Mouse (Mus musculus): ENCODE data around the gene Napepld.
"Not testable (repeated sequence)": the region's sequence is repeated elsewhere in the genome, so short reads cannot be mapped to it uniquely, and the experiment has no call there.

The Napepld gene

DNA sequence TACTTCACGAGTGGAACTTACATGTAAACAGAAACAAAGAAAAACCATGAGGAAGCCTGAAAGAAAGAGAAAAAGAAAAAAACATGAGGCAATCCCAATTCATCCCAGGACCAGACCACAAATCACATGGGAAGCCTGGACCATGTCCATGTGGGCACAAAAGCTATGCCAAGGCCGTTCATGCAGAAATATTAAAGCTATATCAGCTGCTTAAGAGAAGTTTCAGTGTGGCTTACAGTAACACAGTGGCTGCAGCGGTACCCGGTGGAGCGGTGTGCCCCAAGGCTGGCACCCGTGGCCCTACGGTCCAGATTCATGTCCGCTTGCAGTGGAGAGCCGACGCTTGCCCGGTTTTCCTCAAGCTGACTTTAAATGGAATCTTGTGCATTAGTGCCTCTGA, 38.1 kb downstream of the Napepld start:
- no peak for DNase-seq

DNA sequence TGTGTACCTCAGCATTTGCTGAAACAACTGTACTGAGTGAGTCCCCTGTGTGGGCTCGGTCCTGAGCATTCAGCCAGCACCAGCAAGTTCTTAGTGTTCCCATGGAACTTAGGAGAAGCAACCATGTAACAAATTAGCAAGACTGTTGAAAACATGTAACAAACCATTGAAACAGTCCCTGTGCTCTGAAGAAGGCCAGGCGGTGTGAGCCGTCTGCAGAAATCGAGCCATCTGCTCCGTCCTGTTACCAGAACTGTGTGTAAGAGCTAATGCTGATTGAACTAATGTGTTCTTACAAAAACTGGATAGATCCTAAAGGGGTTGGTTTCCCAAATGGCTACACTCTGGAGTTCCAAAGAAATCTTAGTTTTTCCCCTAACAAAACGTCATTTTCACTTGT, 40.3 kb downstream of the Napepld start:
- no peak for DNase-seq

DNA sequence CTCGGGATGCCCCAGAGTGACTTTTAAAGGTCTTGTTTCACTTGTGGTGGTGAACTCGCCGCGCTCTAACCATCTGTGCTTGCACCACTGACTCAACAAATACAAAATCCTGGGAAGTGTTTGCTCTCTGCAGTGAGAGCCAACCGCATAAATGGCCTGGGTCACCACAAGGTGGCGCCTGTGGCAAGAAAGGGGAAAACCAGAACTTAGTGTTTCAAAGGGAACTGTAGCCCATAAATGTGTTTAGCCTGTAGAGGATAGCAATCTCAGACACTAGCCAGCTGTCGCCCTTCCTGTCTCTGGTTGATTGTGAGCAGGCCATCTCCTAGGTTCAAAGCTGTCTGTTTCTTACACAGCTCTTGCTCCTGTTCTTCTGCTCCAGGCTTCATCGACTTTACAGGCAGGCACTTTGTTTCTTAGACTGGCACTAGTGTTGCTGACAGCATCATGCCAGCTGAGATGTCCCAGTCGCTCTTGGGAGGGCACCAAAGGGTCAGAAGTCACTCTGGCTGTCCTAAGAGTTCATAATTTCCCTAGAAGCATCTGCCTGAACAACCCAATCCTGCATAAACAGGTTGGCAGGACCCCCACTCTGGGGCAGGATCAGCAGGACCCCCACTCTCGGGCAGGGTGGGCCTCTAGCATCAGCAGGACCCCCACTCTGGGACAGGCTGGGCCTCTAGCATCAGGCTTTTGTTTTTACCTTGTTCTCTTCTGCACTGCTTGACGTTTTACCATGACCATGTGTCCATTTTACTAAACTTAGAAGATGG, 42.4 kb downstream of the Napepld start:
- peak; percentile 79 to 93 for DNase-seq

DNA sequence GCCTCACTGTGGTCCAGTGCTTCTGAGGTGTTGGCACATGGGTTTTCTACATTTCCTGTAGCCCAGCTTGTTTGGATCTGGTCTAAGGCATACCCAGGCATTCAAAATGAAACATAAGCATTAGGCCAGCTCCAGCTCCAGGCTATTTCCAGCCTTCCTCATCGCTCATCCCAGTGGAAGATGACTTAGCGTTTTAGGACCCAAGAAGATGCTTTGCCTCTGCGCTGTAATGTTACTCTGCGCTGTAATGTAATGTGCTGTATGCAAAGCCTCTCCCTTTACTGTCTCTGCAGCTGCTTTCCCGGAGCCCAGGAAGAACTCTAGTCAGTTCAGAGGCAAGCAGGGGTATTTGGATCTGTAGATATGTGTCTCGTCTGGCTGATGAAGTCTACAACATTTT, 43.2 kb downstream of the Napepld start:
- DNase-seq: no peak

DNA sequence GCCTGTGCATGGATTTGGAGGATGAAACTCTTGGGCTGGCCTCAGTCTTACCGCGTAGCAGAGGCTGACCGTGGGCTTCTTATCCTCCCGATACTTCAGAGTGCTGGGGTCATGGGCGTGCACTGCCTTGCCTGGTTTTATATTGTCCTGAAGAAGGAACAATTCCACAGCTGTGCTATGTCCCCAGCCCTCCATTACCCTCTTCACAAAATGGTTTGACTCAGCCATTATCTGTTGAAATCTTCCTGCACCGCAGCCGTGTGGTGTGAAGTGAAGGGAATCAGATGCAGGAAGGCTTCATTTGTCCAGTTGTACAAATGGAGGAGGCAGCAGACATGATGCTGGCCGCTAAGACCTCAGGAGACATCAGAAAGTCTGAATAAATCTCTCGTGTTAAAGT, 44.3 kb downstream of the Napepld start:
- no peak for DNase-seq

DNA sequence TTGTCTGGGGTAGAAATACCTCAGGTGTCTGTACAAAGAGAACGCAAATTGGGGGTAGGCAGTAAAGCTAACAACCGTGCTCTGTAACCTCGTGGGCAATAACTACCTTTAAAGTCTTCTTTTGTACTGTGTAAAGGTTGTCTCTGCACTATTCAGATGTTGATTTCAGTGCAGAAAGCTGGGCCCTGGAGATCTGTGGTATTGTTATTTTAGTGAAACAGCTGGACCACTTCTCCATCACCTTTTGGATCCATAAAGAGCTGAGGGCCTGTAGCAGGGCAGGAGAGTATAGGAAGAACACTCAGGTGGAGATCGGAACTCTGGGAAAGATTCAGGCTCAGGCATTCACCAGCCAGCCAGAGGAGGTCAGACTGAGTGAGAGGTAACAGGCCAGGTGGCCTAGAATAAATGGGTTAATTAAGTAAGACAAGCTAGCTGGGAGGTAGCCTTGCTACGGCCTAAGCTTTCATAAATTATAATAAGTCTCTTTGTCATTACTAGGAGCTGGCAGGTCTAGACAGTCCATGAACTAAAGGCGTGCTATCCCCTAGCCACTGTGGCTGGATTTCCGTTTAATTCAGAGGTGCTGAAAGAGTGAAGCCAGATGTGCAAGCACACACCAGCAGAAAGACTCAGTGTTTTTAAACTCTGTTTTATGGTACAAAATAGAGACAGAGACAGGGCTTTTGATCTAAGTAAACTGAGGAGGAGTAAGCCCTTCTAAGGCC, 49.1 kb downstream of the Napepld start:
- no peak for DNase-seq

DNA sequence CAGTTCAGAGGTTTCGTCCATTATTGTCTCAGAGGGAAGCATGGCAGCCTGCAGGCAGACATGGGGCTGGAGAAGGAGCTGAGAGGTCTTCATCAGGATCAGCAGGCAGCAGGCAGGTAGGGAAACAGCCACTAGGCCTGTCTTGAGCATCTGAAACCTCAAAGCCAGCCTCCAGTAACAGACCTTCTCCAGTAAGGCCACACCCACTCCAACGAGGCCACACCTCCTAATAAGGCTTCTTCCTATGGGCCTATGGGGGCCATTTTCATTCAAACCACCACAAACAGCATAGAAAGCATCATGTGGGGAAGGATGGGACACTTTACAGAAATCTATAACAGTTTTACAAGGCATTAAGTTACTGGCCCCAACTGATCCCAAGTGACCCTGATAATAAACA, 50.5 kb downstream of the Napepld start:
- no peak for DNase-seq

DNA sequence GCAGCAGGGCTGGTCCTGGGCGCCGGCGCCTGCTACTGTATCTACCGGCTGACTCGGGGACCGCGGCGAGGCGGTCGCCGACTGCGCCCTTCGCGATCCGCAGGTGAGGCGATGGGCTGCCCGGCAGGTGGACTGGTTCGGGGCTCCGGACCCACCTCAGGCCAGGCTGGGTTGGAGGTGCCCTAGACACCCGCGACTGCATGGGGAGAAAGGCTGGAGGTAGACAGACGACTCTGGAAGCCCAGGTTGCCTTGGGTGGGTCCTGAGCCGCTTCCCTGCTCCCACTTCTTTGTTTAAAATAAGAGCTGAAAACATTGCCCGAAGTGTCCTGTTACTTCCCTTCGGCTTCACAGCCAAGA, 55.1 kb downstream of the Napepld start:
- no peak for DNase-seq

DNA sequence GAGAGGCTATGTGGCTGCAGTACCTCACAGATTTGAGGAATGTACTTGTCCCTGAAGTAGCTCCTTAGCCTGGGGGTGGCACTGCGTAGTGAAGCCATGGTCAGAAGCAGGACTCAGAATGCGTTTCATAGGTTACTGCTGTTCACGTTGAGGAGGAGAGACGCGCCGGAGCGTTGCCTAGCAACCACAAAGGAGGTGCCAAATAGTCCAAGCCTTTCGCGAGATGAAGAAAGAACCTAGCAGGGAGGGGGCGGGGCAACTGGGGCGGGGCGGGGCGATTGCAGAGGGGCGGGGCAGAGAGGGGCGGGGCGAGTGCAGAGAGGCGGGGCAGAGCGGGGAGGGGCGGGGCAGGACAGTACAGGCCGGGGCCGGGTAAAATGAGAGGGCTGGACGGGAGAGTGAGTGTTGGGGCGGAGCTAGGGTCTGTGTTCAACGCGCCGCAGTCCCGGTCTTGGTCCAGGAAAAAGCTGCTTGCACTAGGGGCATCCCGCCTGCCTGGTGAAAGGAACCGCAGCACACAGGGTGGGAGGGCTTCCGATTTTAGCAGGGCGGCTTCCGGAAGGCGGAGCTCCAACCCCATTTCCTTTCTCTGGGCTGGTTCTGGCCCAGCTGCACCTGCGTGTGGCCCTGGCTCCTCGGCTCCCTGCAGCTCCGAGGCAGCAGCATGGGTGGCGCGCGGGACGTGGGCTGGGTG, 55.6 kb downstream of the Napepld start, which contains the start of the genes Fbxl13 and Armc10:
Gene Fbxl13, minus strand, starts transcription at position 196 of the 694 bp plus-strand sequence.
Gene Armc10, plus strand, starts transcription at position 375 of the 694 bp plus-strand sequence.
- peak; percentile 92 to 94 for DNase-seq

DNA sequence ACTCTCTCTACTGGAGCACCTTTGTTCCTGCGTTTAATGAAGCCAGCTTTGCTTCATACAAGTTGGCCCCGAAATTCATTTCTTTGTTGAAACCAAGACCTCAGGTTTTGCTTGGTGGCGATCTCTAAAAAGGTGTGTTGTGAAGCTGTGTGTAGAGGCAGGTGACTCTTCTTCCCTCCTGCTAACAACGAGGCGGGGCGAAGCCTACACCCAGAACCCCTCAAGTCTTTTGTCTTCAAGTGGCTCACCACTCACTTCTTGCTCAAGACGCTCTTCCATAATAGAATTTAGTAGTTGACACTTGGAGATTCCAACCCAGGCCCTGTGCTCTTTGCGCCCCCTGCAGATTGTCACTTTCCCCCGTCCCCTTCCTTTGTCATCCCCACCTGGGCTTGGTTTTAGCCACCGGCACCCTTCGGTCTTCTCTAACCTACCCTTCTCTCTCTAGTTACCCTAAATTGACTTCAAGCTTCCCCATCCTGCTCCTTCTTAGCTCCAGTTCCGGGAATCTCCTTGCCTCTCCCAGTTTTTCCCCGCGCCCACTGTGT, 56.2 kb downstream of the Napepld start:
- DNase-seq: no peak

DNA sequence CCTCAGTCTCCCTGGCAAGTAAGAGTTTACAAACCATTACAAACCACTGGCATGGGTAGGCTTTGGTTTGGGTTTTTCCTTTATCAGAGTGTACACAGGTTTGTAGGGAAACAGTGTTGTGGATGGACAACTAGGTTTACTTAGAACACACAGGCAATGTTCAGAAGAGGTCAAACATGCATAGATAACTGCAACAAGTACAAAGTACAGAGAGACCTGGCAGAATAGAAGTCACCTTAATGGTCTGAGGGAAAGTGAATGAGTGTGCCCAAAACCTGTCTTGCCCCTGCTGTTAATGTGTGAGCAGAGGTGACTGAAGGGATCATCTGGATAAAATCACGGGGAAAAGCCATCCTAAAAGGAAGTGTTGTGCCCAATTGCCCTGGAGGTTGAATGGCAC, 57.6 kb downstream of the Napepld start:
- no peak for DNase-seq

DNA sequence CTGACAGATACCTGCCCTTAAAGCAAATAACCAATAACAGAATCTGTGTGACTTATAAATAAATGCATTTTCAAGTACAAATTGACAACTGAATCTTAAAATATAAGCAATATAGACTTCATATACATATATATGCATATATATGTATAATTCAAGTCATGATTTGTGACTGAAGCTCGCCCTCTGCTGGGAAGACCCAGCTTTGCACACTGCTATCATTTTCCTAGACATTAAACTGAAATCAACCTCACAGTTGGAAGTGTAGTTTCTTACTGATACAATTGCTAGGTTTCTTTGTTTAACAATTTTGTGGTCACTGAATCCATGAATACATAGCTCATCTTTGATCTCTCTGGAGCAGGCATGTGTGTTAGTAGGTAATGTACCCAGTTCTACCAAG, 60.2 kb downstream of the Napepld start:
- DNase-seq: peak; percentile 23 to 70

DNA sequence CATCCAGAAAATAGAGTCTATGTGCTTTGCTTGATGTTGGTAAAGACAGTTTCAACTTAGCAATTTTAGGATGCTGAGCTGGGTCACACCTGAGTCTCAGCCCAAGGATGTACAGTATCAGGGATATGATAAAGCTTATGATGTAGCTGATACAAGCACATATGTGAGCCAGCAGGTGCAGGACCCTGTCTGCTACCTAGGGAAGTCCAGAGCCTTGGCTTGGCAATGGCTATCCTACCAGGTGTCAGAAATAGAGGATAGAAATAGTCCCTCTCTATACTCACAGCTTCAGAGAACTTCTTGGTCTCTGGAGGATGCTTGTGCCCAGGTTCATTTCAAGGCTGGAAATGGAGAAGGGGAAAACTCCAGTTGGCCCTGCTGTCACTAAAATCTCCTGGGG, 75.3 kb downstream of the Napepld start:
- DNase-seq: no peak

DNA sequence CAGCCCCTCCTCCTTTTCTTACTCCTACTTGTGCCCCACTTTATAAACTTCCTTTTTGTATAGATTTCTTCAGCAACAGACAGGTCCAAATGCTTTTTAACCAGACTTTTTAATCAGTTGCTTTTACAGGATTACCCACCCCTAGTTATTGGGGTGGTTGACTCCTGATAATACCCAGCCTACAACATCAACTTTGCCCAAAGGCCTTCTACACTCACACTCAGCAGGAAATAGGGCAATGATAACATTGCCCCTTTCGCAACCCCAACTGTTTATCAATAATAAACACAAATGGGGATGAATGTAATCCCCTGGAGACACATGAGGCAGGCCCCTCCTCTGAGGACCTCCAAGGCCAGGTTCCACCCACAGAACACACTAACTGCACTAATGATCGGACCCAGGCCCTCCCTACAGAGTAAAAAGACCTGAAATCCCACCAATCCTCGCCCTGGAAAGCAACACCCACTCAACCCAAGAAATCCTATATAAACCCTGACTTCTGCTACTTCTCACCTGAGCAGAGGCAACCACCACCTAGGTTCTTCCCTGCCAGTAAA, 84.7 kb downstream of the Napepld start:
- no peak for DNase-seq

DNA sequence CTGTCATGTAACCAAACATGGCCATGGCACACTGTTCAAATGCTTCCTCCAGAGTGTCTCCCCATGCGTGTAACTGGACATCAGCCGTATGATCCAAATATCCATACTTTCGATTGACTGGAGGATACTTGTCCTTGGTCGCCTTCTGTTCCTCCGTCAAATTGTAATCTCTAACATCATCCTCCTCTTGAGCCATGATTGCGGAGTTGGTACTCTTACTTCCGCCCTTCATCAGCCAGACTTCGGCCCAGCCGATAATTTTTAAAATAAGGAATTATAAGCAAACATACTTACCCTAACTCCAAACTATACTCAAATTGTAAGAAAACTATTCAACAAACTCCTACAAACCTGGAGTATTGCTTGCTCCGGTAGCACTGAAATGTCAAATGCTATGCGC, 86.9 kb downstream of the Napepld start:
- not testable (repeated sequence) for DNase-seq

Data from kidney, postnatal 36 days (tissue).